Mouse (Mus musculus) left cerebral cortex, adult 18-20 months (tissue): ENCODE results near the gene Psma7. TPM values are rescaled to one million over a fixed set of nuclear protein-coding genes. Genes with fewer than 3 reads are reported as not detected.

ENCODE experiments used
- DNase-seq, 2 experiments: peaks; one replicate each; pipeline ENCODE4 v3.0.0; 2021 to 2022; ENCODE audit warnings: low spot score in 2 of 2, mixed read lengths in 1 of 2
- long read RNA-seq, 2 experiments: library from polyadenylated mRNA; stranded (forward); transcript quantifications; one replicate each; pipeline ENCODE4 v2.0.0; 2021
- total RNA-seq, 2 experiments: library from RNA; stranded (reverse); gene quantifications; 2 replicates each; pipeline ENCODE4 v1.2.3; 2021

The Psma7 gene
- 100 to 1,000 TPM; 169 to 172 TPM for total RNA-seq
- long read RNA-seq, experiment 1, transcript Psma7-201 (7 exons, 914 nt) = major isoform, 153 of 306 reads
- long read RNA-seq, experiment 1, partial matches to known transcripts = 100 of 306 reads
- long read RNA-seq, experiment 1, other reads (novel, unspliced or antisense) = 45 of 306 reads
- long read RNA-seq, experiment 2, transcript Psma7-201 (7 exons, 914 nt) = major isoform, 141 of 251 reads
- long read RNA-seq, experiment 2, partial matches to known transcripts = 89 of 251 reads
- long read RNA-seq, experiment 2, other reads (novel, unspliced or antisense) = 18 of 251 reads

- peak; percentile 86 to 93 for DNase-seq
These were observed at the start of gene Psma7, which contains the start of gene Ss18l1 for GRCm38 (mm10) chr2:180042256-180042857. Psma7 (minus strand) TSS chr2:180042433. Ss18l1 (plus strand) TSS chr2:180042509.

- no peak for DNase-seq
These were observed 48.1 kb upstream of the Psma7 start for GRCm38 (mm10) chr2:180090285-180090684.

- DNase-seq = no peak
These were observed 45.2 kb upstream of the Psma7 start for GRCm38 (mm10) chr2:180087472-180087871.

GRCm38 (mm10) chr2:180086637-180087027 lies 44.4 kb upstream of the Psma7 start:
- no peak for DNase-seq

GRCm38 (mm10) chr2:180085926-180086636 lies 43.8 kb upstream of the Psma7 start:
- DNase-seq = no peak

GRCm38 (mm10) chr2:180084565-180084964 lies 42.3 kb upstream of the Psma7 start:
- DNase-seq = no peak

- no peak for DNase-seq
These were observed 40.8 kb upstream of the Psma7 start for GRCm38 (mm10) chr2:180083063-180083462.

- no peak for DNase-seq
These were observed 38.4 kb upstream of the Psma7 start for GRCm38 (mm10) chr2:180080680-180081079.

GRCm38 (mm10) chr2:180077622-180078021 lies 35.4 kb upstream of the Psma7 start:
- no peak for DNase-seq

GRCm38 (mm10) chr2:180072886-180073285 lies 30.7 kb upstream of the Psma7 start:
- no peak for DNase-seq

- DNase-seq = no peak
These were observed 29.4 kb upstream of the Psma7 start for GRCm38 (mm10) chr2:180071671-180072070.

GRCm38 (mm10) chr2:180070481-180071453 lies 28.5 kb upstream of the Psma7 start, which contains the start of gene Mtg2:
Mtg2 (plus strand) TSS chr2:180070588.
- DNase-seq = peak; percentile 97 to 98

- DNase-seq = no peak
These were observed 27.7 kb upstream of the Psma7 start for GRCm38 (mm10) chr2:180069770-180070480.

- DNase-seq = no peak
These were observed 21.3 kb upstream of the Psma7 start for GRCm38 (mm10) chr2:180063338-180064131.

- DNase-seq = no peak
These were observed 10.8 kb upstream of the Psma7 start for GRCm38 (mm10) chr2:180053001-180053400.

GRCm38 (mm10) chr2:180051986-180052733 lies 9.9 kb upstream of the Psma7 start:
- DNase-seq = no peak

- DNase-seq = peak; percentile 83 to 90
These were observed 8.8 kb upstream of the Psma7 start for GRCm38 (mm10) chr2:180050986-180051385.

GRCm38 (mm10) chr2:180047980-180048635 lies 5.9 kb upstream of the Psma7 start:
- peak; percentile 53 to 68 for DNase-seq
